Mouse (Mus musculus) testis, adult 2 months (tissue): ENCODE measurements around the gene Tmem79.
"Not testable (repeated sequence)": the region's sequence is repeated elsewhere in the genome, so short reads cannot be mapped to it uniquely, and the experiment has no call there.

Experiments
- CTCF ChIP-seq: fragments of 200-500 bp; IDR thresholded peaks from 2 replicates; pipeline ENCODE4 v1.5.1; 2012; ENCODE audit warnings: low read depth, mild to moderate bottlenecking, inconsistent platforms, low read length, moderate library complexity; ENCODE audit not compliant: control insufficient read depth, insufficient read depth, insufficient replicate concordance
- POLR2A ChIP-seq: fragments of 200-500 bp; IDR thresholded peaks from 2 replicates; pipeline ENCODE4 v1.6.1; 2012; ENCODE audit warnings: low read depth, mild to moderate bottlenecking, inconsistent platforms, low read length, moderate library complexity; ENCODE audit not compliant: control insufficient read depth

- not testable (repeated sequence) for TF ChIP-seq CTCF, POLR2A
These were observed 50.4 kb downstream of the Tmem79 start for GRCm38 (mm10) chr3:88285565-88285895.
